Mouse (Mus musculus) bone marrow macrophage, adult 2 months (primary cell): ENCODE measurements around the gene Sox15.

ENCODE experiments used
- CTCF ChIP-seq: IDR thresholded peaks from 2 replicates; pipeline ENCODE4 v1.5.1; 2012; ENCODE audit warnings: low read depth, mild to moderate bottlenecking, low read length, moderate library complexity
- POLR2A ChIP-seq: IDR thresholded peaks from 2 replicates; pipeline ENCODE4 v1.6.1; 2012; ENCODE audit warnings: mild to moderate bottlenecking, low read depth, low read length, borderline replicate concordance

DNA sequence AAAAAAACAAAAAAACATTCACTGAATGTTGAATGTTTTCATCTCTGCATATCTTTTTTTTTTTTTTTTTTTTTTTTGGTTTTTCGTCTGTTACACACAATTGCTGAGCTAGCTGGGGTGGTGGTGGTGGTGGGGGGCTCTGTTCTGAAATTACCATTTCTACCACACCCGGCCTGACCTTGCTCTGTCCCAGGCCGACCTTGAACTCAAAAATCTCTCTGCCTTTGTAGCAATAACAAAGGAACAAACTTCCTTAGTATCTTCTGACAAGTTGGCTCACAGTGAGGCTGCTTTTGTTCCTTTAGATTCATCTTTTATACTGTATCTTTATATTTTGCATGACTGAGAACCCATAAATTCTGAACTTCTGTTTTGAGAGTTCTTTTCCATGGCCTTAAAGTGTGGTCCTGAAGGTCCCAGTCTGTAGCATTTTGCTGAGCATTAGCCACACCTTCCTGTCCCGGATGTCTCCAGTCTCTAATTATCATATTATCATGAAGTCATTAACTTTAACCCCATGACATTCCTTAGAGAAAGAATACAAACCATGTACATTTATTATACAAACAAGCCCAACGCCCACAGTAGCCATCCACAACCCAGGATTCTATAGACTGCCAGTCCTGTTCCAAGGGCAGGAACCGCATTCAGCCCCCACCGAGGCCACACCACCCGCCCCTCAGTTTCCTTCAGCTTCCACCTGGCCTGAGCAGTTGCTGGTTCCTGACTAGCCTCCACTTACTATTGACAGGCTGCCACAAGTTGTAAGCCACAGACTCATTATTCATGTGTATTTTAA lies 48.9 kb downstream of the Sox15 start:
- TF ChIP-seq POLR2A, result no peak
- TF ChIP-seq CTCF, result no peak
